Mouse (Mus musculus) megakaryocyte, embryonic 14.5 days (primary cell): ENCODE measurements around the gene Fto.

Experiments used
- FLI1 ChIP-seq: IDR thresholded peaks from 2 replicates; pipeline ENCODE4 v1.6.1; 2012; ENCODE audit warnings: low read length, inconsistent platforms, mixed read lengths
- GATA1 ChIP-seq: IDR thresholded peaks from 3 replicates; pipeline ENCODE4 v1.6.1; 2012; ENCODE audit warnings: mixed read lengths, low read length, inconsistent platforms, borderline replicate concordance

GRCm38 (mm10) chr8:91350628-91351027 is 37.3 kb downstream of the Fto start:
- no peak for TF ChIP-seq GATA1
- TF ChIP-seq FLI1: no peak
